Mouse (Mus musculus): ENCODE data around the gene Shc3. TPM values are rescaled to one million over a fixed set of nuclear protein-coding genes. Genes with fewer than 3 reads are reported as not detected.

The Shc3 gene
- polyA plus RNA-seq, 1 experiment from 2014 or later, result not detected

DNA sequence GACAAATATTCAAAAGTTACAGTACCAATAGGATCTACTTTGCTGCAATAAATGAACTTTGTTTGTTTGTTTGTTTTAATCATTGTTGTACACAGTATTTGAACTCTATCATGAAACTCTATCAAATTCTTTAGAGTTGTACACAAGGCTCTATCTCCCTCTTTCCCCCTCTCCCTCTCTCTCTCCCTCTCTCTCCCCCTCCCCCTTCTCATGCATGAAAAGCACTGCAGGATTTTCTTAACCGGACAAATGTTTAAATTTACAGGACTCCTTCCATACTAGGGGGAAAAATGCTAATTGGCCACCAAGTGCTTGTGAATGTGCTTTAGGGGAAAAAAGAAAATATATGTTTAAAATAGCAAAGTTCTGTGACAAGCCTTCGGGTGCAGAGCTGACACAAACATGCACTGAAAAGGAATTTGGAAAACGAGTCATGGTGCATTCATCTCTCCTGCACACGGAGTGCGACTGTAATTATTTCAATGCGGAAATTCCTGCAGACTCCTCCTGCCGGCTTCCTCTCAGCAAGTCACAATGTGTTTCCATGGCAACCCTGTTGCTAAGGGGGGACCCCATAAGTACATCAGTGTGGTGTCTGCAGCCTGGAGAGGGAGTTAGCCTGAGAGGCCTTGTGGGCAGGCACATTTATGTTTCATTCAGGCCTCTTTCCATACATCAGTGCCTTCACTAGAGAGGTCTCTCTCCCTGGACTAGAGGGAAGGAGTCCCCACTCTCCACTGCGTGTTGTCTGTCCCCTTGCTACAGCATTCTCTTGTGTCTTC, 11.2 kb upstream of the Shc3 start:
- Histone ChIP-seq H3K36me3 (ENCODE audit: control insufficient read depth, insufficient read depth, low read length) (no peaks in the 10 kb centered on the region), H3K27ac (ENCODE audit: low read length) (no peak overlapping the region), H3K27me3 (ENCODE audit: control insufficient read depth, insufficient read depth, low read depth, low read length) (no peaks in the 10 kb centered on the region), H3K4me2 (ENCODE audit: low read depth, low read length) (no peak overlapping the region), H3K9me3 (ENCODE audit: control insufficient read depth, low read length) (no peaks in the 10 kb centered on the region), H3K4me3 (ENCODE audit: low read length) (no peak overlapping the region), H3K4me1 (replicated peaks; ENCODE audit: control insufficient read depth, insufficient read depth, low read length) (peaks cover 4% of the 10 kb centered on the region; the same call in 1 of the 2 replicates), H3K9ac (ENCODE audit: low read length) (no peak overlapping the region)
- ATAC-seq (ENCODE audit: low read depth), result peak; percentile 67
- WGBS, result 8% methylated on average over 8 of the region's 8 CpGs

DNA sequence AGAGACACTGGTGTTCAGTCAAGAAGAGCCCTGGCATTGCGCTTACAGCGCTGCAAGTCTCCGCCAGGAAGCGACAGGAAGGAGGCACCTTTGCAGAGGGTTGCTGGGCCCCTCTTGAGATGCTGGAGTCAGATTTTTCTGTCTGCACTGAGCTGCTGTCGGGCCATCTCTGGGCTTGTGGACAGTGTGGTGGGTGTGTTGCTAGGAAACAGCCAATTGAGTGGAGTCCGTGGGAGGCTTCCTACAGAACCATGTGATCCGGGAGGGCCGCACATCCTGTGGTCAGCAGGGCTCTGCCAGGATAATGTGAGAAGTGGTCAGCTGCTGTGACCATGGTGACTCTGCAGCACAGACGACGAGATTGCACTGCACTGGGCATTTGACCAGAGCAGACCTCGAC, 4.6 kb upstream of the Shc3 start:
- no peak overlapping the region for H3K4me2 ChIP-seq (ENCODE audit: low read depth, low read length)
- no peaks in the 10 kb centered on the region for H3K36me3 ChIP-seq (ENCODE audit: control insufficient read depth, insufficient read depth, low read length)
- WGBS, result 21% methylated on average over 11 of the region's 11 CpGs
- no peak overlapping the region for H3K4me3 ChIP-seq (ENCODE audit: low read length)
- peaks cover 9% of the 10 kb centered on the region for H3K27me3 ChIP-seq (ENCODE audit: control insufficient read depth, insufficient read depth, low read depth, low read length)
- H3K4me1 ChIP-seq (replicated peaks; ENCODE audit: control insufficient read depth, insufficient read depth, low read length), result peaks cover 8% of the 10 kb centered on the region
- H3K9me3 ChIP-seq (ENCODE audit: control insufficient read depth, low read length), result no peaks in the 10 kb centered on the region
- no peak overlapping the region for H3K27ac ChIP-seq (ENCODE audit: low read length)
- peak; percentile 48; the same call in 1 of the 2 replicates for ATAC-seq (ENCODE audit: low read depth)
- H3K9ac ChIP-seq (ENCODE audit: low read length), result no peak overlapping the region

DNA sequence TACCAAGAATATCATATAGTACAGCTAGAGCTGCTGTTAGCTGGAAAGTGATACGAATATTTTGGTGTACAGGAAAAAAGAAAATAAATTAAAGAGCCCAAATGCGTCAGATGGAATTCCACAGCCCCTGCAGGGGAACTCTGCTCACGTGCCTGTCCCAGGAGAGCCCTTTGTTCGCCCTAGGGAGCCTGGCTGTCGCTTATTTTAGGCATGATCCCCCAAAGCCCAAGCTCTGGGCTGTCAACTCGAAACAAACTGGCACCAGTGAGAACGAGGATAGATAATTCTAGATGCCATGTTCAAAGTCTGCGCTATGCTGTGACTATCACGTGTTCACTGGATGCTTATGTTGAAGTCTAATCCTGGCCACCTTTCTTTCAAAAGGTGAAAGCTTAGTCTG, 892 bp upstream of the Shc3 start:
- H3K4me3 ChIP-seq (ENCODE audit: low read length), result no peak overlapping the region
- 10% methylated on average over 9 of the region's 9 CpGs for WGBS
- no peak for ATAC-seq (ENCODE audit: low read depth)
- no peaks in the 10 kb centered on the region for H3K36me3 ChIP-seq (ENCODE audit: control insufficient read depth, insufficient read depth, low read length)
- H3K4me2 ChIP-seq (ENCODE audit: low read depth, low read length), result peak overlapping the region; percentile 83; the same call in 1 of the 2 replicates
- peaks cover 44% of the 10 kb centered on the region for H3K27me3 ChIP-seq (ENCODE audit: control insufficient read depth, insufficient read depth, low read depth, low read length)
- H3K27ac ChIP-seq (ENCODE audit: low read length), result no peak overlapping the region
- H3K9ac ChIP-seq (ENCODE audit: low read length), result no peak overlapping the region
- peaks cover 27% of the 10 kb centered on the region for H3K4me1 ChIP-seq (replicated peaks; ENCODE audit: control insufficient read depth, insufficient read depth, low read length)
- H3K9me3 ChIP-seq (ENCODE audit: control insufficient read depth, low read length), result no peaks in the 10 kb centered on the region

DNA sequence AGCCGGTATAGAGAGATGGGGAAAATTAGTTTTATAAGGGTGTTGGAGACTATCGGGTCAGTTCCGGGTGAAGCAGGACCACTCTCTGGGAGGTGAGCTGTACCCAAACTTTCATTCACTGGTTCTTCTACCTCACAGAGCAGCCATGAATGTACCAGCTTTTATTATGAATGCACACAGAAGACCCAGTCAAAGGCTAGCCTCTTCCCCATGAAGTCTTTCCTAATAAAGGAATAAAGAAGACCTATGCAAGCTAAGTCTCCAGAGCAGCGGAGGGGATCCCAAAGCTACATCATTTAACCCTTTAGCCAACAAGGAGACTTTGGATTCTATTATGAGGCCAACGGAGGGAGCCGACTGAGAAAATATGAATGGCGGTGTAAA, 458 bp upstream of the Shc3 start:
- peak; percentile 10; the same call in 1 of the 2 replicates for ATAC-seq (ENCODE audit: low read depth)
- Histone ChIP-seq H3K4me1 (replicated peaks; ENCODE audit: control insufficient read depth, insufficient read depth, low read length) (peaks cover 27% of the 10 kb centered on the region), H3K27me3 (ENCODE audit: control insufficient read depth, insufficient read depth, low read depth, low read length) (peaks cover 49% of the 10 kb centered on the region), H3K4me3 (ENCODE audit: low read length) (peak overlapping the region; percentile 44), H3K4me2 (ENCODE audit: low read depth, low read length) (peak overlapping the region; percentile 83), H3K36me3 (ENCODE audit: control insufficient read depth, insufficient read depth, low read length) (no peaks in the 10 kb centered on the region), H3K9ac (ENCODE audit: low read length) (no peak overlapping the region), H3K27ac (ENCODE audit: low read length) (no peak overlapping the region), H3K9me3 (ENCODE audit: control insufficient read depth, low read length) (no peaks in the 10 kb centered on the region)
- 2% methylated on average over 7 of the region's 7 CpGs for WGBS

DNA sequence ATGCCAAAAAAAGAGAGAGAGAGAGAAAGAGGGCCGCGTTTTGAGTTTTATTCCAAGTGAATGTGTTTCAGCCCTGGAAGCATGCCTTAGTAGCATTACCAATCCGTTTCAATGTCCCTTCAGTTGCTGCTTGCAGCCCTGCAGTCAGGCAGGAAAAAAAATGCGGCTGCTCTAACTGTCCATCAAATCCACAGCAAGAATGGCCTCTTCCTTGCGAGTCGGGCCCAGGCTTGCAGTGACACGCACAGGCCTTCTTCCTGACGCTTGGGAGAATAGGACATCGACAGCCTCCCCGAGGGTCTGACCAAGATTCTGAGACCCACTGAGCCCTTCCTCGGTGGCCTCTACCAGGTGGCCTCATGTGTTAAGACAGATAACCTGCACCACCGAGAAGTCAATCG, 718 bp downstream of the Shc3 start:
- Histone ChIP-seq H3K27me3 (ENCODE audit: control insufficient read depth, insufficient read depth, low read depth, low read length) (peaks cover 53% of the 10 kb centered on the region), H3K4me3 (ENCODE audit: low read length) (peak overlapping the region; percentile 44), H3K27ac (ENCODE audit: low read length) (no peak overlapping the region), H3K36me3 (ENCODE audit: control insufficient read depth, insufficient read depth, low read length) (no peaks in the 10 kb centered on the region), H3K9ac (ENCODE audit: low read length) (peak overlapping the region; percentile 49), H3K4me1 (replicated peaks; ENCODE audit: control insufficient read depth, insufficient read depth, low read length) (peaks cover 27% of the 10 kb centered on the region), H3K9me3 (ENCODE audit: control insufficient read depth, low read length) (no peaks in the 10 kb centered on the region), H3K4me2 (ENCODE audit: low read depth, low read length) (peak overlapping the region; percentile 83)
- no peak for ATAC-seq (ENCODE audit: low read depth)
- WGBS, result 3% methylated on average over 13 of the region's 13 CpGs

DNA sequence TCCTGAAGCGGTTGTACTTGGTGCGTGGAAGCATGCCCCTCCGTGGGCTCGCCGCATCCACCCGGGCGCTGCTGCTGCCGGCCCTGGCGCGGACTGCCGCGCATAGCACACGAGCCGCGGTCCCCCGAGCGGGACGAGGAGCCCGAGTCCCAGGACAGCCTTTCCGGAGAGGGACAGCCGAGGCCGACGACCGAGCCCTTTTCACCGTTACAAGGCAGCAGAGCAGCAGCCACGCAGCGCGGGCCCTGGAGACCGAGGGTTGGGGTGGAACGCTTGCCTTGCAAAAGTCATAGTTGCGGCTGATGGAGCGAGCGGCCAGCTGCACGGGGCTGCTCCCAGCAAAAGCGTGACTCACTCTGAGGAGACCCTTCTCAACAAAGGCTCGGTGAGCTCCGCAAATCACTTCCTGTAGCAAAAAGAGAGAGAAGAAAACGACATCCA, 1.8 kb downstream of the Shc3 start:
- no peaks in the 10 kb centered on the region for H3K9me3 ChIP-seq (ENCODE audit: control insufficient read depth, low read length)
- H3K4me2 ChIP-seq (ENCODE audit: low read depth, low read length), result peak overlapping the region; percentile 82
- peaks cover 53% of the 10 kb centered on the region for H3K27me3 ChIP-seq (ENCODE audit: control insufficient read depth, insufficient read depth, low read depth, low read length)
- no peak overlapping the region for H3K27ac ChIP-seq (ENCODE audit: low read length)
- no peak for ATAC-seq (ENCODE audit: low read depth)
- H3K4me3 ChIP-seq (ENCODE audit: low read length), result peak overlapping the region; percentile 50
- peak overlapping the region; percentile 50 for H3K9ac ChIP-seq (ENCODE audit: low read length)
- peaks cover 27% of the 10 kb centered on the region for H3K4me1 ChIP-seq (replicated peaks; ENCODE audit: control insufficient read depth, insufficient read depth, low read length)
- under 1% methylated on average over 38 of the region's 38 CpGs for WGBS
- H3K36me3 ChIP-seq (ENCODE audit: control insufficient read depth, insufficient read depth, low read length), result no peaks in the 10 kb centered on the region

DNA sequence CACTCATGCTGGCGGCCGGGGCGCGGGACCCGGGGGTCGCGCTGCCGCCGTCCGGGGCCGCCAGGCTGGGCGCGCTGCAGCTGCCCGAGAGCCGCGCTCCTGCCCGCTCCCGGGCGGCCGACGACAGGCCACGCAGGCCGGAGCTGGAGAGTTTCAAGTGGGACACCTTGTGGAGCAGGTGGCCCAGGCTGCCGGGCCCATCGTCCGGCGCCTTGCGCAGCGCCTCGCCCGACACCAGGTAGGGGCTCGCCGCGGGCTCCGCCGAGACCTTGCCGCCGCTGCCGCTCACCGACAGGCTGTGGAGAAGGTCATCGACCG, 2.2 kb downstream of the Shc3 start:
- peak overlapping the region; percentile 50 for H3K9ac ChIP-seq (ENCODE audit: low read length)
- H3K9me3 ChIP-seq (ENCODE audit: control insufficient read depth, low read length), result no peaks in the 10 kb centered on the region
- H3K27me3 ChIP-seq (ENCODE audit: control insufficient read depth, insufficient read depth, low read depth, low read length), result peaks cover 53% of the 10 kb centered on the region
- H3K4me2 ChIP-seq (ENCODE audit: low read depth, low read length), result peak overlapping the region; percentile 82
- peak overlapping the region; percentile 50 for H3K4me3 ChIP-seq (ENCODE audit: low read length)
- no peak overlapping the region for H3K27ac ChIP-seq (ENCODE audit: low read length)
- H3K4me1 ChIP-seq (replicated peaks; ENCODE audit: control insufficient read depth, insufficient read depth, low read length), result peaks cover 27% of the 10 kb centered on the region
- no peak for ATAC-seq (ENCODE audit: low read depth)
- WGBS, result 2% methylated on average over 22 of the region's 42 CpGs
- H3K36me3 ChIP-seq (ENCODE audit: control insufficient read depth, insufficient read depth, low read length), result no peaks in the 10 kb centered on the region

DNA sequence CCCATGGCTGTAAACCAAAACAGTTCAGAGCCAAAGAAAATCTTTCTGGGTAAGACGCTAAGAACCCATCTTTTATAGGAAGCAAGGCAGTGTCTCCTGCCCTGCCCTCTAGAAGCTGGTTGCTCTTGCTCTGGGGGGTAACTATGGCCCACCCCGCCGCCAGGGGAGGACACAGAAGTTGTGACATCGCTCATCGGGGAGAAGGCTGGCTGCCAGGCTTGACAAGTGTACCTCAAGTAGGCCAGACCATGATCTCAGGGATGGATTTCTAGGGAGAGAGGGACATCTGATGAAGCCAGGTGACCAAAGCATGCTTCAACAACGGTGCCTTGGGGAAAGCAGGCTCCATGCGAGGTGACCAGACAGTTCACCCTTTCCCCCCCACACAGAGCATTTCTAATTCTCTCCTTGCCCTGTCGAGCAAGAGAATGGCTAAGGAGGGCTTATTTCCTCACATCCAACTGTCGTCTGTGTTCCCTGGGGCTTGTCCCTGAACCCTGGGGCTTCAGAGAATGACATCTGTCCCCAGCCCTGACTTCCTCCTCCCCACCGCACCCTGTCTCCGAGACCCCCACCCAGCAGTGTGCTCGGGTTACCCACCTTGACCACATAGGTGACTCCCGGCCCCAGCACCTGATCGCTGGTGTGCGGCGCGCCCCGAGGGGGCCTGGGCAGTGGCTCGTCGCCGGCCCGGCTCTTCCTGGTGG, 2.7 kb downstream of the Shc3 start:
- H3K27ac ChIP-seq (ENCODE audit: low read length), result no peak overlapping the region
- peak overlapping the region; percentile 50 for H3K4me3 ChIP-seq (ENCODE audit: low read length)
- H3K4me2 ChIP-seq (ENCODE audit: low read depth, low read length), result peak overlapping the region; percentile 82
- WGBS, result 9% methylated on average over 22 of the region's 22 CpGs
- H3K9ac ChIP-seq (ENCODE audit: low read length), result peak overlapping the region; percentile 50; the same call in 1 of the 2 replicates
- no peak for ATAC-seq (ENCODE audit: low read depth)
- H3K9me3 ChIP-seq (ENCODE audit: control insufficient read depth, low read length), result no peaks in the 10 kb centered on the region
- peaks cover 53% of the 10 kb centered on the region for H3K27me3 ChIP-seq (ENCODE audit: control insufficient read depth, insufficient read depth, low read depth, low read length)
- peaks cover 27% of the 10 kb centered on the region for H3K4me1 ChIP-seq (replicated peaks; ENCODE audit: control insufficient read depth, insufficient read depth, low read length)
- no peaks in the 10 kb centered on the region for H3K36me3 ChIP-seq (ENCODE audit: control insufficient read depth, insufficient read depth, low read length)

DNA sequence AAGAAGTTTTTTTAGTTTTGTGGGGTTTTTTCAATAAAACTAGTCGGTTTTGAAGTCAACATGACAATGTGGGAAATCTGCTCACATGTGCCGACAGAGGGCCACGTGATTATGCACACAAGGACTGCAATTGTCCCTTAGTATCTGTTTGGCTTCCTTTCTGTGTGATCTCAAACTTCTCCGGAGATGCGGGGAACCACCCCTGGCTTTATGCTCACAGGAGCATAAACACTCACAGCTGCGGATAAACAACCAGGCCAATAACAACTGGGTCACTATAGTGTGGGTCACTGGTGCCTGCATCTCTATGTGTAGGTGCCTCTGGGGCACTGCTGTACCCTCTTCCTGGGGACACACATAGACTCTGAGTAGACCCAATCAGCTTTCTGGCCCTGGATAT, 4.5 kb downstream of the Shc3 start:
- Histone ChIP-seq H3K4me1 (replicated peaks; ENCODE audit: control insufficient read depth, insufficient read depth, low read length) (peaks cover 26% of the 10 kb centered on the region), H3K4me2 (ENCODE audit: low read depth, low read length) (no peak overlapping the region), H3K9ac (ENCODE audit: low read length) (no peak overlapping the region), H3K27me3 (ENCODE audit: control insufficient read depth, insufficient read depth, low read depth, low read length) (peaks cover 47% of the 10 kb centered on the region), H3K9me3 (ENCODE audit: control insufficient read depth, low read length) (no peaks in the 10 kb centered on the region), H3K36me3 (ENCODE audit: control insufficient read depth, insufficient read depth, low read length) (no peaks in the 10 kb centered on the region), H3K27ac (ENCODE audit: low read length) (no peak overlapping the region), H3K4me3 (ENCODE audit: low read length) (no peak overlapping the region)
- 66% methylated on average over 6 of the region's 6 CpGs for WGBS
- no peak for ATAC-seq (ENCODE audit: low read depth)
